Mouse (Mus musculus): ENCODE data around the gene Gm28047. TPM values are rescaled to one million over a fixed set of nuclear protein-coding genes. Genes with fewer than 3 reads are reported as not detected.
A peak's percentile ranks its signal among the peaks of the same experiment; 100 is the strongest.
"Not testable (repeated sequence)": the region's sequence is repeated elsewhere in the genome, so short reads cannot be mapped to it uniquely, and the experiment has no call there.

Gm28047 gene
- total and polyA plus RNA-seq, 3 experiments: 0.36 to 1.3 TPM; not detected in 1

DNA sequence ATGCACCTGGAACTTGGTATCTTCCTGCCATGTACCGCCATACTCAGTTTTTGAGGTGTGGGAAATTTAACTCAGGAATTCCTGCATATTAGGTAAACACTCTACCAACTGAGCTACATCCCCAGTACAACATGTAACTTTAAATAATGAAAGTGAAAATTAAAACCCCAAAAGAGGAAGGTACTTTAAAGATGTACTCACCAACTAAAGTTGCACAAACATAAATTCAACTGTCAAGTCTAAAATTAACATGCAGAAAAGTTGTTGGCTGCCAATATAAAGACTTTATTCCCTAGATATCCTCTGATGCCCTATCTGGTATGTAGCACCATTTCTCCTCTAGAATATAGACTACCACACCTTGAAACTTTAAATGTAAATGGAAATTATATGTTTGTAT, 7.2 kb downstream of the Gm28047 start:
- Histone ChIP-seq H3K27ac (no peak overlapping the region), H3K9ac (ENCODE audit: low read depth, low read length) (no peak overlapping the region), H3K27me3 (ENCODE audit: control insufficient read depth, insufficient read depth, low read length) (no peaks in the 10 kb centered on the region), H3K79me2 (replicated peaks; ENCODE audit: control insufficient read depth, insufficient read depth, low read length) (peaks cover 14% of the 10 kb centered on the region), H3K36me3 (ENCODE audit: control insufficient read depth, insufficient read depth, low read length) (peaks cover 16% of the 10 kb centered on the region), H3K4me1 (ENCODE audit: control insufficient read depth, insufficient read depth, low read length) (peaks cover 6% of the 10 kb centered on the region), H3K4me3 (no peak overlapping the region)
- intact Hi-C loops (cut with DNase I): no loop called here
- WGBS: 78% methylated on average over 1 of the region's 1 CpGs
- DNase-seq: no peak
- TF ChIP-seq EP300 (IDR thresholded peaks at IDR 0.05; ENCODE audit: insufficient read depth, low read depth, low read length) (no peak), POLR2A (IDR thresholded peaks at IDR 0.05; ENCODE audit: insufficient read depth, low read depth, low read length) (no peak), CTCF (IDR thresholded peaks at IDR 0.05) (no peak)

DNA sequence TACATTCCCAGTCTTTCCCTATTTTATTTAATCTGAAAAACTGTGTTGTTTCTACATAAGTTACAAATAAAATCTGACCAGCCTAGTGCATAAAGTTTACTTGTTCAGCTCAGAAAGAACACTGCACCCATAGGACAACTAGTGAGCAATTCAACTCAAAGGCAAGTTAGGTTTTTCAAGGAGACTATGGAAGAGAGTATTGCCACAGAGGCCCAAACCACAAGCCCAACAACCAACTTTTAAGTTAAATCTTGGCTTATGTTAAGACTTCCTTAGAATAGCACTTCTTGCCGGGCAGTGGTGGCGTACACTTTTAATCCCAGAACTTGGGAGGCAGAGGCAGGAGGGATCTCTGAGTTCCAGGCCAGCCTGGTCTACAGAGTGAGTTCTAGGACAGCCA, 8.7 kb downstream of the Gm28047 start:
- Histone ChIP-seq H3K9ac (ENCODE audit: low read depth, low read length) (no peak overlapping the region), H3K79me2 (replicated peaks; ENCODE audit: control insufficient read depth, insufficient read depth, low read length) (peaks cover 10% of the 10 kb centered on the region), H3K27ac (no peak overlapping the region), H3K27me3 (ENCODE audit: control insufficient read depth, insufficient read depth, low read length) (no peaks in the 10 kb centered on the region), H3K36me3 (ENCODE audit: control insufficient read depth, insufficient read depth, low read length) (peaks cover 12% of the 10 kb centered on the region), H3K4me3 (no peak overlapping the region), H3K4me1 (ENCODE audit: control insufficient read depth, insufficient read depth, low read length) (peaks cover 2% of the 10 kb centered on the region)
- 89% methylated on average over 2 of the region's 2 CpGs for WGBS
- no peak for DNase-seq
- intact Hi-C loops (cut with DNase I): no loop called here
- no peak for TF ChIP-seq EP300 (IDR thresholded peaks at IDR 0.05; ENCODE audit: insufficient read depth, low read depth, low read length)
- no peak for TF ChIP-seq CTCF (IDR thresholded peaks at IDR 0.05)

DNA sequence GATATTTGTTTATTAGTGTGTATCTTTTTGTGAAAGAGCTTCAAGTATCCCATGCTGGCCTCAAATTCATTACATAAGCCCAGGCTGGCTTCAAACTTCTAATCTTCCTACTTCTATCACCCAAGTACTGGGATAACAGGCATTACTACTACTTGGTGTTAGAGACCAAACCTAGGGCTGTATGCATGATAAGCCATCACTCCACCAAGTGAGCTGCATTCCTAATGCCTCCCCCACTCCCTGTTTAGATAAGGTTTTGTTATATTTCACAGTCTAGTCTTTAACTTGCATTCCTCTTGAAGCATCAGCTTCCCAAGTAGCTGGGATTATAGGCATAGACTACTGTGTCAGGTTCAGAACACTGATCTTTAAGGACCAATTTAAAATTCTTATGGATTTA, 10.6 kb downstream of the Gm28047 start:
- Histone ChIP-seq H3K79me2 (replicated peaks; ENCODE audit: control insufficient read depth, insufficient read depth, low read length) (peaks cover 9% of the 10 kb centered on the region), H3K4me3 (no peak overlapping the region), H3K27me3 (ENCODE audit: control insufficient read depth, insufficient read depth, low read length) (no peaks in the 10 kb centered on the region), H3K36me3 (ENCODE audit: control insufficient read depth, insufficient read depth, low read length) (peaks cover 10% of the 10 kb centered on the region), H3K27ac (no peak overlapping the region), H3K4me1 (ENCODE audit: control insufficient read depth, insufficient read depth, low read length) (peaks cover 2% of the 10 kb centered on the region), H3K9ac (ENCODE audit: low read depth, low read length) (no peak overlapping the region)
- TF ChIP-seq POLR2A (IDR thresholded peaks at IDR 0.05; ENCODE audit: insufficient read depth, low read depth, low read length) (no peak), EP300 (IDR thresholded peaks at IDR 0.05; ENCODE audit: insufficient read depth, low read depth, low read length) (no peak), CTCF (IDR thresholded peaks at IDR 0.05) (no peak)
- intact Hi-C loops (cut with DNase I): no loop called here
- no peak for DNase-seq

DNA sequence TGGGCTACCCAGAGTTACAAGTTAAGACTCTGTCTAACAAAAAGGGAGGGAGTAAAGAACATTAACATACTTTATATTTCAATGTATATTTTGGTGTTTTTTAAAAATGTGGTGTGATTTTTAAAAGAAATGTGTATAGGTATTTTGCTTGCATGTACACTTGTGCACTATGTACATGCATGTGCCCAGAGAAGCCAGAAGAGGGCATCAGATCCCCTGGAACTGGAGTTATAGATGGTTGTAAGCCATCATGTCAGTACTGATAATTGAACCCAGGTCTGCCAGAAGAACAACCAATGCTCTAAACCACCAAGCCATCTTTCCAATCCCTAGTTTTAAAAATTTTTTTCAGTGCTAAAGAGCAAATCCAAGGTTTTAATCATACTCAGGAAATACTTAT, 11.9 kb downstream of the Gm28047 start:
- H3K9ac ChIP-seq (ENCODE audit: low read depth, low read length): no peak overlapping the region
- H3K27ac ChIP-seq: no peak overlapping the region
- H3K4me3 ChIP-seq: no peak overlapping the region
- no peak for DNase-seq
- peaks cover 9% of the 10 kb centered on the region for H3K36me3 ChIP-seq (ENCODE audit: control insufficient read depth, insufficient read depth, low read length)
- H3K4me1 ChIP-seq (ENCODE audit: control insufficient read depth, insufficient read depth, low read length): peaks cover 2% of the 10 kb centered on the region
- intact Hi-C loops (cut with DNase I): no loop called here
- peaks cover 7% of the 10 kb centered on the region for H3K79me2 ChIP-seq (replicated peaks; ENCODE audit: control insufficient read depth, insufficient read depth, low read length)
- peak; percentile 68 for TF ChIP-seq CTCF (IDR thresholded peaks at IDR 0.05)
- no peak for TF ChIP-seq POLR2A (IDR thresholded peaks at IDR 0.05; ENCODE audit: insufficient read depth, low read depth, low read length)
- no peaks in the 10 kb centered on the region for H3K27me3 ChIP-seq (ENCODE audit: control insufficient read depth, insufficient read depth, low read length)

DNA sequence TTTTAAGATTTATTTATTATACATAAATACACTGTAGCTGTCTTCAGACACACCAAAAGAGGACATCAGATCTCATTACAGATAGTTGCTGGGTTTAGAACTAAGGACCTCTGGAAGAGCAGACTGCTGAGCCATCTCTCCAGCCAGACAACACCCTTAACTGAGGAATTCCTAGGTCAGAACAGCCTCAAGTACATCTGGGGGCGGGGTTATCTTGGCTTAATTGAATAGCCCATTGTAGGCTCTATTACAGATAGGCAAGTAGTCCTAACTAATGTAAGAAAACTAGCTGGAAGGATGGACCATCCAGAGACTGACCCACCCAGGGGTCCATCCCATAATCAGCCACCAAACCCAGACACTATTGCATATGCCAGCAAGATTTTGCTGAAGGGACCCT, 16.3 kb downstream of the Gm28047 start:
- H3K4me1 ChIP-seq (ENCODE audit: control insufficient read depth, insufficient read depth, low read length); H3K36me3 ChIP-seq (ENCODE audit: control insufficient read depth, insufficient read depth, low read length); H3K79me2 ChIP-seq (replicated peaks; ENCODE audit: control insufficient read depth, insufficient read depth, low read length); H3K27me3 ChIP-seq (ENCODE audit: control insufficient read depth, insufficient read depth, low read length); H3K9ac ChIP-seq (ENCODE audit: low read depth, low read length); DNase-seq; H3K27ac ChIP-seq; intact Hi-C loops (cut with DNase I); H3K4me3 ChIP-seq: not testable (repeated sequence)
- WGBS: 61% methylated on average over 1 of the region's 1 CpGs

DNA sequence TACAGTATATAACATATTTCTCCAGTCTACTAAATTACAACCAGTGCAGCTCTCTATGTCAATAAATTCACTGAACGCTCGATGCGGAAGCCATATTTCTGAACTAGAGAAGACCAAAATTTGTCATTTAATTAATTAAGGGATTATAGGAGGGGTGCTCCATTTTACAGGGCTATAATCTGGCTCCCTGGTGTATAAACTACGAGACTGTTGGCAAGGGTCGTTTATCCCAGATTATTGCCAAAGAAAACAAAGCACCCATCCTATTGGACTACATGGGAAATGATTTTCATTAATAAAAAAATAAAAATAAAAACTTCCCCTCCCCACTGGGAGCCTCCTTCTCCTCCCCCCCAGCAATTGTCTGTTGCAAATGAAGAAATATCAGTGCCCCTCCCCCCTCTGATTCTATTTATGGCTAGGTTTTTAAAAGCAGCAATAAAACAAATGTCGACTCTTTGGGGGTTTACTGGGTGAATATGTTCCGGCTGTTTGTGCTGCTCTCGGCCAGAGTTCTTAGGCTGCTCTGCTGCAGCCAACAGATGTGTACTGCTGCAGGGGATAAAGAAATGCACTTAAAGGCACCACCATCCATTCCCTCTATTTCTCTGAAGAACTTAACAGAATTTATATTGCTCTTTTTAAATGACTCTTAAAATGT, 30.7 kb downstream of the Gm28047 start:
- Histone ChIP-seq H3K4me1 (ENCODE audit: control insufficient read depth, insufficient read depth, low read length) (peaks cover 7% of the 10 kb centered on the region), H3K27ac (peak overlapping the region; percentile 69), H3K27me3 (ENCODE audit: control insufficient read depth, insufficient read depth, low read length) (no peaks in the 10 kb centered on the region), H3K36me3 (ENCODE audit: control insufficient read depth, insufficient read depth, low read length) (peaks cover 32% of the 10 kb centered on the region), H3K9ac (ENCODE audit: low read depth, low read length) (no peak overlapping the region), H3K79me2 (replicated peaks; ENCODE audit: control insufficient read depth, insufficient read depth, low read length) (no peaks in the 10 kb centered on the region), H3K4me3 (no peak overlapping the region)
- no peak for TF ChIP-seq CTCF (IDR thresholded peaks at IDR 0.05)
- no peak for TF ChIP-seq POLR2A (IDR thresholded peaks at IDR 0.05; ENCODE audit: insufficient read depth, low read depth, low read length)
- TF ChIP-seq EP300 (IDR thresholded peaks at IDR 0.05; ENCODE audit: insufficient read depth, low read depth, low read length): no peak
- intact Hi-C loops (cut with DNase I): loop anchor here (5.0 kb wide), 1 partner anchor 78 kb away; the partner anchor contains the start of gene Atp5g2
- no peak for DNase-seq
- WGBS: 39% methylated on average over 8 of the region's 8 CpGs
